Mouse (Mus musculus) CD4-positive, CD25-positive, alpha-beta regulatory T cell, adult 4 months (primary cell): ENCODE measurements around the gene Gm42715. TPM values are rescaled to one million over a fixed set of nuclear protein-coding genes. Genes with fewer than 3 reads are reported as not detected.
"Not testable (repeated sequence)": the region's sequence is repeated elsewhere in the genome, so short reads cannot be mapped to it uniquely, and the experiment has no call there.

Experiments
- ATAC-seq: one replicate; pipeline ENCODE4 v1.8.0; 2017
- polyA plus RNA-seq, 2 experiments: library from polyadenylated mRNA; unstranded; fragments of 100-300 nt; shearing (Covaris generic); gene quantifications; one replicate each; pipeline ENCODE4 v1.2.1; 2017

Gm42715 gene
- 10 to 100 TPM; 29.9 to 31.9 TPM for polyA plus RNA-seq

- ATAC-seq: no peak
Observed at GRCm38 (mm10) chr7:127519284-127519683, at the start of gene Gm42715. Gene Gm42715, plus strand, starts transcription at chr7:127519584.

- no peak for ATAC-seq
Observed at GRCm38 (mm10) chr7:127470011-127470715, 49.2 kb upstream of the Gm42715 start.

DNA sequence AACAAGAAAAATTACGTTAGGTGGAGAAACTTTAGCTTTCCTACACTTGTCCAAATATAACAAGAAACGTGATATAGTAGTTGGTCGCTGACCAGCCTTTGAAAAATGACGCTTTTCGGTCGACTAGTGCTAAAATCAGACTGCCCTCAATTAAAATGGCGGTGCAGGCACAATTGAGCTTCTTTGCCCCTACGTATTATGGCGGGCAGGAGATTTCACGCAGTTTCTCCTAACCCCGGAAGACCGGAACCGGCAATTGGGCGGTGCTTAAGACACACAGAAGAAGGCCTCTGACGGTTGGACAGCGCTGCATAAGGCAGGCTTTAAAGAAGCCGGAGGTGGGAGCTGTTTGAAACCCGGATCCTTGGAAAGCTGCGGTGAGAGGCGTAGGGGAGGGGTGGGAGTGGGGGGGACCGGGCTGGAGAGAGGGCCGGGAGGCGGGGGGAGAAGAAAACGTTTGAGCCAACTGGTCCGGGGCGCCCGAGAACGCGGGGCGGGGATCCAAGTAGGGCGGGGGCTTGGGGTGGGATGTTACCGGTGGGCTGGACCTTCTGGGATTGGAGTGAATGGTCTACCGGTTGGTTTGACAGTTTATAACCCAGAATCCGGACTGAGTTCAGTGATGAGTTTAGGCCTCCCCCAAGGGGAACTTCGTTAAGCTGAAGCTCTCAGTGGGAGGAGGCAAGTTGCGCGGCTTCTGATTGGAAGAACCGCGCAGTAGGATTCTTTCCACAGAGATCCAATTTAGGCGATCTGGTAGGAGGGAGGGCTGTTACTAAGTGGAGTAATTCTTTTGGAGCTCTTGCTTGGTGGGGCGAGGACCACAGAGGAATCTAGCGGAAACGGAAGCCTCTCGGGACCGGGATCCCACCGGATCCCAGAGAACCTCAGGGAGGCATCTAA lies 48.4 kb upstream of the Gm42715 start:
- peak; percentile 95 for ATAC-seq

- peak; percentile 3 for ATAC-seq
Observed at GRCm38 (mm10) chr7:127471646-127472010, 47.8 kb upstream of the Gm42715 start.

DNA sequence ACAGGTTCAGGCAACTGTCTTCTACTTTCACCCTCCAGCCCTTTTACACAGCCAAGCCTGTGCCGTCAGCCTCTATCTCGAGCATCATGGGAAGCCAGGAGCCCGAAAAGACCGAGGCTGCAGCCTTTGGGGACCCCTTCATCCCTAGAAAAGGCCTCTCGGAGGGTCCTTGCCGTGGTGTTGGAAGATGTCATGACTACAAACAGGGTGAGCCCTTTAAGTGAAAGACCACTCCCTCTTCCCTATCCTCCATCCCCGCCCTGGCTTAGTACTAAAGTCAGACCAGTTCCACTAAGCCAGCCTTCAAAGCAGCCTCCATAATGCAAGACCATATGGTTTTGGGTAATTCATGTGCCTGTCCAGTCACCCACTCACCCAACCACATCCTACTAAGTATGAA lies 47.3 kb upstream of the Gm42715 start:
- ATAC-seq: no peak

DNA sequence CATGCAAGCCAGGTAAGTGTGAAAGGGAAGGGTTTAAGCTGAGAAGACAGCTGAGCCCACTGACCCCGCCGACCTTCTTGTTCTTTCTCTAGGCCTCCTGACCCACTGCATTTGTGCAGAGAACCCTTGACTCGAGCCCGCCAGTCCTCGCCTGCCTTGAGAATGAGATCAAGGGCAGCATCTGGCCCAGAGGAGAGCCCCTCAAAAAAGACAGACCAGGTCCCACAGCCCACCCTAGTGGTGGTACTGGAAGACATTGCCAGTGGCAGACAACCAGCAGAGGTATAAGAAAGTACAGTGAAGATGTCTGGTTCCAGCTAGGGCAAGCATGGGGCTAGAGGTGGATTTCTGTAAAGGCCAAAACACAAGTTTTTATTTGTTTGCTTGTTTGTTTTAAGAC lies 45.7 kb upstream of the Gm42715 start:
- no peak for ATAC-seq

DNA sequence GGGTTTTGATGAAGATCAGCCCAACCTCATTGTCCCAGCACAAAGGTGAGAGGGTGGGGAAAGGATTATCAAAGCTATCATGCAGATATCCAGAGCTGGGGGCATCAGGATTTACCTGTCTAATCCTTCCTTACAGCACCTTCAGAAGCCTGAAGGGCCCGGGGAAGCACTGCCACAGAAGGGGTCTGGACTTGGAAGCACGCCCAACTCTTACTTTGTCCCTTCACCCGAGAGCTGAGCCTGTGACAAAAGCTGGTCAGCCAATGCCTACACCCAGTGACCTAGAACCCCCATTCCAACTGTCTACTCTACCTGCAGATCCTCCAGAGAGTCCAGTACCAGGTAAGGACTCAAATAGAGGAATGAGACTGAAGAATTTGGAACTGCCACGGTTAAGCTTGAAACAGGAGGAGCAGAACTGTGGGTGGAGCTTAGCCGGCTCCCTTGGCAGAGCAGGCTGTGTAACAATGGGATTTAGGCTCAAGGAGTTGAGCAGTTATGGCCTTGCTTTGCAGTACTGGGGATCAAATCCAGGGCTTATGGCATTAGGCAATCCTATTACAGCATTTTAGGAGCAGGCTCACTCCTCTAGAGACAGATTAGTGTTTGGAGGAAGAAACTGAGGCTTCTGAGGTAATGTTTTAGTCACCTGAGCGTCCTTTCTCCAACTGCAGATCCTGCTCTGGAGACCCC lies 44.9 kb upstream of the Gm42715 start:
- no peak for ATAC-seq

DNA sequence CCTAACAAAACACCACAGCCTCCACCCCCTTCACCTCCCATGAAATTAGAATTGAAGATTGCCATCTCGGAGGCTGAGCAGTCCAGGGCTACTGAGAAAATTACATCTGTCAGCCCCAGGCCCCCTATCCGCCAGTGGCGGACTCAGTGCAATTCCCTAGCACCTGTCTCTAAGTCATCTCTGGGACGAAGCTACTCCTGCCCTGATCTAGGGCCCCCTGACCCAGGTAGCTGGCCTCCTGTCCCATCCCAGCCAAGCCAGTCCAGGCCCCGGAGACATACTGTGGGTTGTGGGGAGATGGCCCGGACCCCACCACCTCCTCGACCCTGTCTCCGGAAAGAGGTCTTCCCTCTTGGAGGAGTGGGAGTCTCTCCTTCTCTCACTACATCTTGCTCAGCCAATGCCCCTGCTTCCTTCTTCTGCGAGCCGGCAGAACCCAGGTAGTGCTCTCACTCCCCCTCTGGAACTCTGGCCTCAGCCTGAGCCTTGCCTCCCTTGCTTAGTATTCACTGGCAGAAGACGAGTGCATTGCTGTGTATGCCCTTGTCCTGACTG lies 44.1 kb upstream of the Gm42715 start:
- no peak for ATAC-seq

DNA sequence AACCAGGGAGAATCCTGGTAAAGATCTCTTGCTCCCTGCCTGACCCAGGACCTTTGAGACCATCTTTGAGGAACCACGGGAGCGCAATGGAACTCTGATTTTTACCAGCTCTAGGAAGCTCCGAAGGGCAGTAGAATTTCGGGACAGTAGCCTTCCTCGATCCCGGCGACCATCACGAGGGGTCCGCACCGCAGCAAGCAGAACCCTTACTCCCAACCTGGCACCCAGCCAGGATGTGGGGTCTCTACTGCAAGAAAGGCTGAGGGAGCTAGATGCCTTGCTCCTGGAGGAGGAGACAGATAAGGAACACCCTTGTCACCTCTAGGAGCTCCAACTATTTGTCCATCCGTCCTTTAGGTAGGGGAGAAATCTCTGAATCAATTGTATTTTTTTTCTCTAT lies 43.0 kb upstream of the Gm42715 start:
- no peak for ATAC-seq

- ATAC-seq: no peak
Observed at GRCm38 (mm10) chr7:127476855-127477254, 42.5 kb upstream of the Gm42715 start.

GRCm38 (mm10) chr7:127477687-127478634 lies 41.4 kb upstream of the Gm42715 start:
- ATAC-seq: peak; percentile 78

DNA sequence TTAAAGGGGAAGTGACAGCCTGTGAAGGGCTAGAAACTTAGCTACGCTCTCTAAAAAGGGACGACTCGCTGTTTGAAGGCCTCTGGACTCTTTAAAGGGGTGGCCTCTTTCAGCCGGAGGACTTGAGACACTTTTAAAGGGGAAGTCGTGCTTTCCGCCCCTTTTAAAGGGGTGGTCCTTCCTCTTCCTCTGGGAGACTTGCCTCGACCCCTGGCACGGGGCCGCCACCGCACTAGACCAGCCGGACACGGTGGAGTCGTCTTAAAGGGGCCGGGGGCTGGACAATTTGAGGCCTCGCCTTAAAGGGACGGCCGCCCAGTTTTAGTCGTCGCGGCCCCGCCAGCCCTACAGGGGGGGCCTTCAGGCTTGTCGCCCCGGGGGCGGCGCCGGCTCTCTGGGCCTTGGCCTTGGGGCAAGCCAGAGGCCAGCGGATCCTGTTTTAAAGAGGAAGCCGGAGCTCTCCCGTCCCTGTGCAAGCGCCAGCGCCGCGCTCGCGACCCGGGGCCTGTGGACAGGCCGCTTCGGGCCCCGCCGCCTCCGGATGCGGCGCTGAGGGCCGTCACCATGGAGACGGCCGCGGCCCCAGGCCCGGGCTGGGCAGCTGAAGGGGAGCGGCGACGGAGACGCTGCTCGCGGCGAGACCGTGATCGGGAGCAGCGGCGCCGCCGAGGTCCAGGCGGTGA lies 40.6 kb upstream of the Gm42715 start, which contains the start of gene Fbrs:
Gene Fbrs, plus strand, starts transcription at position 565 of the 683 bp plus-strand sequence.
- ATAC-seq: peak; percentile 35

DNA sequence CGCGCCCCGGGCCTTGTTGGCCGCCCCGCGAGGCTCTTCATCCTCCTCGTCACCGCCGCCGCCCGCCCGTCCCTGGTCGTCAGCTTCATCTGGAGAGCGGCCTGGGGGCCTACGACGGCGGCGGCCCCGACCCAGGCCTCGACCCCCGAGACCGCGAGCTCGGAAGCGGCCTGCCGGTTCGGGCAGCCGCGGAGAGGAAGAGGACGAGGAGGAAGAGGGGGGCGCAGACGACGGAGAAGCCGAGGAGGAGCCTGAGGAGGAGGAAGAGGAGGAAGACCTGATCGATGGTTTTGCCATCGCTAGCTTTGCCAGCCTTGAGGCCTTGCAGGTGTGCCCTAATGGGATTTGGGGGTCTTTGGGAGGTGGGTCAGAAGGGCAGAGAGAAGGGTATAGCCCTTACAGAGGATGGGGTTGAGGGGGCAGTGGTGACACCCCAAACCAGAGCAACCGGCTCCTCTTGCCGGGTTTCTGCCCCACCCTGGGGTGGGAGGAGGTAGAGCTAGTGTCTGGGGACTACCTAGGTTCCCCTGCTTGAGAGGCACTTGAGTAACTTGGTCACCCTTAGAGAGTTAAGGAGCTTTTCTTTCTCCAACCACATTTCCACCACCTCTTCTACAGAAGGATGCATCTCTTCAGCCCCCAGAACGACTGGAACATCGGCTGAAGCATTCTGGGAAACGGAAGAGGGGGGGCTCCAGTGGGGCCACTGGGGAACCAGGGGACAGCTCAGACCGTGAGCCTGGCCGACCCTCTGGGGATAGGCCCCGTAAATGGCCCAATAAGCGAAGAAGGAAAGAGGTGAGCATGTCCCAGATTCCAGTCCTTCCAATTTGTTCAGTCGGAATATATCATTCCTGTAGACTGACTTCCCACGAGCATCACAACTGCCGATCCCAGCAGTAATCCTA lies 39.8 kb upstream of the Gm42715 start:
- ATAC-seq: no peak

GRCm38 (mm10) chr7:127480321-127480720 lies 39.1 kb upstream of the Gm42715 start:
- ATAC-seq: no peak

DNA sequence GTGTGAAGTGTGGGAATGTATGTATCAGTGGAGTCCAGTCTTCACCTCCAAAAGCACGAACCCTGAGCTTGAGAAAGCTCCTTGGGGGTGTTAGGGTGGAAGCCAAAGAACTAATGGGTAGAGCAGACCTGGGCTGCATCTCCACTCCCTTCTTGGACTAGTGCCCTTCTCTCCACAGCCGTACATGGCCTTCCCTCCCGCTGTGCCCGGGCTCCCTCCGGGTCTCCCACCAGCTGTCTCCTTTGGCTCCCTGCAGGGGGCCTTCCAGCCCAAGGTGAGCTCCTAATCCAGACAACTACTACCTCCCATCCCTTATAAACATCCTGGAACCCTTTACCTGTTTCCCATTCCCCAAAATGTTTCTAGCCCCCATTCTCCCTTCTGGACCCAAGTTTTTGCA lies 34.0 kb upstream of the Gm42715 start:
- ATAC-seq: no peak

GRCm38 (mm10) chr7:127488364-127488763 lies 31.0 kb upstream of the Gm42715 start:
- not testable (repeated sequence) for ATAC-seq

- no peak for ATAC-seq
Observed at GRCm38 (mm10) chr7:127489982-127490381, 29.4 kb upstream of the Gm42715 start.

DNA sequence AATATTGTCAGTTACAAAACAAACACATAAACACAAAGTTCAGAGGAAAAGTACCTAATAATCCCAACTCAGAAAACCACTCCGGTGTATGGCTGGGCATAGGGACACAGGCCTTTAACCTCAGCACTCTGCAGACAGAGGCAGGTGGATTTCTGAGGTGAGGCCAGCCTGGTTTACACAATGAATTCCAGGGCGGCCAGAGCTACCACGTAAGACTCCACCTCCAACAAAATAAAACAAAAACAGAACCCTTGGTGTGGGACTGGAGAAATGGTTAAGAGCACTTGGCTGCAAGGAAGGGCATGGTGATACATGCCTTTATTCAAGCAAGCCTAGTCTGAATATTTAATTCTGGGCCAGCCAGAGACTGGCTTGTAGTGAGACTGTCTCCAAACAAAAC lies 27.5 kb upstream of the Gm42715 start:
- ATAC-seq: no peak

DNA sequence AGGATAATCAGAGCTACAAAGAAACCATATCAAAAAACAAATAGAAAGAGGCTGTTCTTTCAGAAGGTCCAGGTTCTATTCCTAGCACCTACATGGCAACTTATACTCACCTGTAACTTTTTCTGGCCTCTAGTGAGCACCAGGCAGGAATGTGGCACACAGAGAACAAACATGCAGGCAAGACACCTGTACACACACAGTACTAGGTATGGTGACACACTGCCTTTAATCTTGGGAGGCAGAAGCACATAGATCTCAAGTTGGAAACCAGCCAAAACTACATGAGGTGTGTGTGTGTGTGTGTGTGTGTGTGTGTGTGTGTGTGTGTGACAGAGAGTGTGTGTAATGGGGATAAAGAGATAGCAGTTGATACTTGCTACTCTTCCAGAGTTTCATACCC lies 24.7 kb upstream of the Gm42715 start:
- no peak for ATAC-seq

DNA sequence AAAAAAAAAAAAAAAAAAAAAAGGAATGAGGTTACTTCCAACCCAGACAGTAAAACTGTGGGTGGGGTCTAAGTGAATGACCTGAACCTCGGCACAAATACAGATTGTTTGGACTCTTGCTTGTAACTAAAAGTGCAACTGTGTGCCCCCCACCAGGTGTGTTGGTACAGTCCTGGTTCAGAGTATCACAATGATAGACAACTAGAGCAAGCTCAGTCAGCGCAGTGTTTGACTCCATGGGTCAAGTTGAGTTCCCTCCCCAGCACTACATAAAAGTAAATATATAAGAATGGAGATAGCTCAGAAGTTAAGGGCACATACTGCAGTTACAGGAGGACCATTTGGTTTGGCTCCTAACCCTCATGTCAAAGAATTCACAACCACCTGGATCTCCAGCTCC lies 22.0 kb upstream of the Gm42715 start:
- no peak for ATAC-seq
